Mouse (Mus musculus) layer of hippocampus, adult 18-20 months (tissue): ENCODE results near the gene Rnf43. TPM values are rescaled to one million over a fixed set of nuclear protein-coding genes. Genes with fewer than 3 reads are reported as not detected.

Experiments
- DNase-seq, 2 experiments: peaks; one replicate each; pipeline ENCODE4 v3.0.0; 2022; ENCODE audit warnings: low spot score in 2 of 2
- total RNA-seq, 2 experiments: library from RNA; stranded (reverse); gene quantifications; 2 replicates each; pipeline ENCODE4 v1.2.3; 2021

Rnf43 gene
- total RNA-seq, 2 experiments from 2014 or later: 2.5 to 3.1 TPM

DNA sequence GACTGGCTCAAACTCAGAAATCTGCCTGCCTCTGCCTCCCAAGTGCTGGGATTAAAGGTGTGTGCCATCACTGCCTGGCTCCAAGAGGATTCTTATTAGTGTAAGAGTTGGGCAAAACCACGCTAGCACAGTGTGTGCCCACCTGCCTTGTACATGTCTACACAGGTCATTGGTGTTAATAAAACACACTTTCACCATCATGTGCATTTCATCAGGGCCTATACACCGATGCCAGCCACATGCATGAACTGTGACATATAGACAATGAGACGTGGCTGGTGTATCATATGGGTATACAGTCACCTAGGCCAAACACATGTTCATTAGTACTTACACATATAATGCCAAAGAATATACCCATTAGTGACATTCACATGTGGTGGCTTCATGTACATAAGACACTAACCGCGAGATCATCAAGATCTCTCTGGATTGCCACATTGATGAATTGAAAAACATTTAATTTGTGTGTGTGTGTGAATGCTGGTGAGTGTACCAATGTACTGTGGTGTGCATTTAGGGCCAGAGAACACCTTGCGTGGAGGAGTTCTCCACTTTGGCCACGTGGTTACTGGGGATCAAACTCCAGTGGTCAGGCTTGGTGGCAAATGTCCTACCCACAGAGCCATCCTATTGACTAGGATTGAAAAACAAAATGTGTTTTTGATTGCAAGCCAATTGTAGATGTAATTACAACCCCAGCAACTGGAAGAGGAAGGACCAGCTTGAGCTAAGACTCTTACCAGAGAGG is 95.8 kb downstream of the Rnf43 start:
- no peak for DNase-seq

DNA sequence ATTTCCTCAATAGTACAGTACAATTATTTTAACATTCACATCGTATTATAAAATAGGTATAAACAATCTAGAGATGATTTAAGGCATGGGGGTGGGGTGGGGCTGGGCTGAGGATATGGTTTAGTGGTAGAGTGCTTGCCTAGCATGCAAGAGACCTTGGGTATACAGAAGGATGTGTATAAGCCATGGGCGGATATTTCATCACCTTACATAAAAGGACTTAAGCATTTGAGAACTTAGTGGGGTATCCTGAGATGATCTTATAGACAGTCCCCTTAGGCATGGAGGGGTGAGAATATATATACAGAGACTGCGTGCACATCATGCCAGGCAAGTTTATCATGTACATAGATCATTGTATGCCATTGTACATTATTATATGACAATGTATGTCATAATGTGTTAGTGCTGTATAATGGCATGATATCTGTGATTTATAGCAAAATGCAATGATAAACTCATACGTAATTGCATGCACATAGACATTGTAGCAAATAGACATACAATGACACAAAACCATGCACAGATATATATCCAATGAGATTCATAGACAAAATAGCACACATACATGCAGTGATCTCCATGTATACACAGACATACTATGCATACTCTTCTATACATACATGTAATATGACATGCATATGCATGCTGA is 96.6 kb downstream of the Rnf43 start:
- DNase-seq: no peak

DNA sequence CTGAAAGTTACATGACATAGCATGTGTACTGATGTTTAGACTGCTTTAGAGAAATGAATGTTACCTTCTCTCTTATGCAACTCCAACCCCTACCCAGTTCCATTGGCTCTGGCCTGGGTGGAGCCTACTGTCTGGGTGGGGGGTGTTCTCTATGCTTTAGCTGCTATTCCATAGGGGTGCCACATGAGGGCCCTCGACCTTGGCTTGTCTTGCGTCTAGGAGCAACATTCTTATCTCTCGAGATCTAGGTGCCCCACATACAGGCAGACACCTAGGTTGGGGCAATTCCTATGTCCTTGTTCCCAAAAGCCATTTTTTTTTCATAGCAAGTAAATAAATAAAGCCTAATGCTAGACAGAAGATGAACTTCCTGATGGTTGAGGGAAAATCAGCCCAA is 97.1 kb downstream of the Rnf43 start:
- DNase-seq: peak in 1 of 2 experiments; percentile 60

DNA sequence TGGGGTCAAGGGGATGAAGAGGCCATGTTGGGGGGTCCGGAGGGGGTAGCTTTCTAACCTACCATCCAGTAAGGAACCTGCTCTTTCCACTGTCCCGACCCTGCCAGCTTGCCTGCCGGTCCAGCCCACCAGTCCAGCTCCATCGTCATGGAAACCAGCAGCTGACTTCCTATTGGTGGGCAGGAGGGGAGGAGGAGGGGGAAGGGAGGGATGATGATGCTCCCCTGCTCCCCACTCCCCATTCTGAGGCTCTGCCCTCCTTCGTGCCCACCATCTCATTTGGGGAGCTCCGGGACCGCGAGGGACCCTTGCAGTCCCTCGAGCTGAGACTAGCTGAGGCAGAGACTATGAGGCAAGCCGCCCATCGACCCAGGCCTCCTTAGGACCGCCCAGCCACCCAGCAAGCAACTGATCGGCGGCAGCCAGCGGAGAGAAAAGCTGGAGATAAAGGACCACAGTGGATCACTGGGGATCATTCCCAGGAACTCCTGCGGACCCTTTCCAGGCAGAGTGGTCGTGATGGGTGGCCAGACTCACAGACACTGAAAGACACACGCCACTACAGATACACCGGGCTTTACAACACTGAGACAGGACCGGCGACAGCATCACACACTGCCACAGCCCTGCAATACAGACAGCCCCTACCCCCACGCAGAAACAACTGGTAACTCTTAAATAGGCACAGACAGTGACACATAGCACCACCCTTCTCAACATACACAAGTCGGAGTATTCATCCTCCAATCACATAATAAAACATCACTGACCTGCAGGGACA is 98.0 kb downstream of the Rnf43 start, which contains the start of gene Tspoap1:
Gene Tspoap1 (plus strand): TSS at position 241 of the 781 bp plus-strand sequence.
- DNase-seq: peak; percentile 81 to 83

DNA sequence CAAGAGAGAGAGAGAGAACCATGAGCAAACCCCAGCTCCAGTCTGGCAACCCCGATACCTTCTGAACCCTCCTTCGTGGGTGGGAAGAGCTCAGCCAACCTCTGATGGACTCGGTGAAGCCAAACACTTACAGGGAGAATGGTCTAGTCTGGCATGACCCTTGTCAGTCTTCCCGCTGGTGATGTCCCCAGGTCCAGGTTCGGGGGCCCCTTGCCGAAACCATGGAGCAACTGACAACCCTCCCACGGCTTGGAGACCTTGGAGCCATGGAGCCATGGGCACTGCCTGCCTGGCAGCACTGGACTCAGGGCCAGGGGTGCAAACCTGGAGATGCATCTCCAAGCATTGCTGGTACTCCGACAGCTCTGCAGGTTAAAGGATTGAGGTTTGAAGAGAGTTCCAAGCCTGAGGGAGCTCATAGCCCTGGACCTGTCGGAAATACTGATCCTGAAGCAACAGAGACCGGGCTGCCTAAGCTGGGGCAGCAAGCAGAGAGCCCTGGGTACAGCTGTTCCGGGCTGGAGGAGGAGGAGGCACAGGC is 98.7 kb downstream of the Rnf43 start:
- no peak for DNase-seq

DNA sequence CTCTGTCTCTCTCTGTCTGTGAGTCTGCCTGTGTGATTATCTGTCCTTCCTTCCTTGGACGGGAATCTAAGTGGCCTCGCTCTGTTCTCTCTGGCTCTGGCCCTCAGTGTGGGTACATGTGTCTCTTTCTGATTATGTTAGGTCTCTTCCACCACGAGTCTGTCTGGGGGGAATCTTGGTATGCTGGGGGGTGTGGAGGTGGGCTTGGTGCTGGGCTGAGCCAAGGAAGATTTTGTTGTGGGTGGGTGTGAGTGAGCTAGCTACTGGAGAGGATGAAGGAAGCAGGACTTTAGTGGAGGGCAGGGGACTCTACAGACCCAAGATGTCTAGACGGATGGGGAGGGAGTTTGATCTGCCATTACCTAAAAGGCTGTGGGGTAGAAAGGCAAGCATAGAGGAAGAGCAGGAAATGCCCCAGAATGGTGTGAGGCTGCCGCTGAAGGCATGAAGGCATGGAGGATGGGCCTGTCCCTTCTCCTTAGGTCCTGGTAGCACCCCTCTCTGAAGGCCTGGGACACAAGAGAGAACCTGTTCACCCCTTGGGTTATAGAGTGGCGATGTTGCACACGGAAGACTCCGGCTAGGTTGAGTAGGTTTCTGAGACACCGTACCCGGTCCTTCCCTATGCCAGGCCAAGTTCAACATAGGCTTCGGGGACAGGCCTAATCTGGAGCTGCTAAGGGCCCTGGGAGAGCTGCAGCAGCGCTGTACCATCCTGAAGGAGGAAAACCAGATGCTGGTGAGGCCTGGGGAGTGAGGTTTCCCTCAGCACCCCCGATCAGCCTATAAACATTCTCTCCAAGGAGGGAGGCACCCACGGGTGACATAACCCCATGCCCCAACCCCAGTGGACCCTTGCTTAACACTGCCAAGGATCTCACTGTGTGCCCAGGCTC is 99.5 kb downstream of the Rnf43 start:
- DNase-seq: peak in 1 of 2 experiments; percentile 25

DNA sequence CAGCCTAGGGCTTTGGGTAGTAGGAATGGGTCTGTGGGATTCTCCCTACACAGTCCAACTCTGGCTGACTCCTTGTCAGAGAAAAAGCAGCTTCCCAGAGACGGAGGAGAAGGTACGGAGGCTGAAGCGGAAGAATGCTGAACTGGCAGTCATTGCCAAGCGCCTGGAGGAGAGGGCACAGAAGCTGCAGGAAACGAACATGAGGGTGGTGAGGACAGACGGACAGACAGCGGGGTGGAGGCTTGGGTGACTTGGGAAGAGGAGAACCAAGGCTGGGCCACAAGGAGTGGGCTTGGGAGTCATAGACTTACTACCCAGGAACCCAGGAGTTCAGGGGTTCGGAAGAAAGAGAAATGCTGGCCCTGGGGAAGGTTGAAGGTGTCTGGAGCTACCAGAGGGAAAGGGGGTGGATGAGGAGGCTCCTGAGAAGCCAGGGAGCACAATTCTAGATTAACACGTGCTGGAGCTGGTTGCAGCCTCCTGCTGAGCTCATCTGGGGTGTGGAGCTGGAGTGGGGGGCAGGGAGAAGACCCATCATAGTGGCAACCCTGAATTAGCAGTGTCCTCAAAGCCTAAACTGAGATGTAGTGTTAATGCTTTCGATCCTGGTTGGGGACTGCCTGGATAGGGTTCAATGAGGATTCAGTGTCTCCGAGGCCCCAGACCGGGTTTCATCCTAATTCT is 100.3 kb downstream of the Rnf43 start:
- peak in 1 of 2 experiments; percentile 26 for DNase-seq

DNA sequence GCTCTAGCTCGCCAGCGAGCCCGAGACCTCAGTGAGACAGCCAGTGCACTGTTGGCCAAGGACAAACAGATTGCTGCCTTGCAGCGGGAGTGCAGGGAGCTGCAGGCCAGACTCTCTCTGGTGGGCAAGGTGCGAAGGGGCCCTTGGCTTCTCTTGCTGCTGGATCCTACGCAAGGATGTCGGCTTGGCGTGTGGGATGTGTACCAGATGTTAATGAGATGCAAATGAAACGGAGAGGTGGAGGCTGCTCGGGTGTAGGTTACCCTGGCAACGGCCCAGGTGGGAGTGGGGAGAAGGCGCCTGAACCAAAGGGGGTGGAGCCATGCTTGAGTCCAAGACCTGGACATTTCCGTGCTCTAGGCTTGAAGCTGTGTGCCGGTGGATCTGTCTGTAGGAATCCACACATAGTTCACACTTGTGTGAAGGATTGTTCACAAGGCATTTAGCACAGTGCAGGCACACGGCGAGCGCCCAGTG is 101.0 kb downstream of the Rnf43 start:
- peak; percentile 50 to 60 for DNase-seq

DNA sequence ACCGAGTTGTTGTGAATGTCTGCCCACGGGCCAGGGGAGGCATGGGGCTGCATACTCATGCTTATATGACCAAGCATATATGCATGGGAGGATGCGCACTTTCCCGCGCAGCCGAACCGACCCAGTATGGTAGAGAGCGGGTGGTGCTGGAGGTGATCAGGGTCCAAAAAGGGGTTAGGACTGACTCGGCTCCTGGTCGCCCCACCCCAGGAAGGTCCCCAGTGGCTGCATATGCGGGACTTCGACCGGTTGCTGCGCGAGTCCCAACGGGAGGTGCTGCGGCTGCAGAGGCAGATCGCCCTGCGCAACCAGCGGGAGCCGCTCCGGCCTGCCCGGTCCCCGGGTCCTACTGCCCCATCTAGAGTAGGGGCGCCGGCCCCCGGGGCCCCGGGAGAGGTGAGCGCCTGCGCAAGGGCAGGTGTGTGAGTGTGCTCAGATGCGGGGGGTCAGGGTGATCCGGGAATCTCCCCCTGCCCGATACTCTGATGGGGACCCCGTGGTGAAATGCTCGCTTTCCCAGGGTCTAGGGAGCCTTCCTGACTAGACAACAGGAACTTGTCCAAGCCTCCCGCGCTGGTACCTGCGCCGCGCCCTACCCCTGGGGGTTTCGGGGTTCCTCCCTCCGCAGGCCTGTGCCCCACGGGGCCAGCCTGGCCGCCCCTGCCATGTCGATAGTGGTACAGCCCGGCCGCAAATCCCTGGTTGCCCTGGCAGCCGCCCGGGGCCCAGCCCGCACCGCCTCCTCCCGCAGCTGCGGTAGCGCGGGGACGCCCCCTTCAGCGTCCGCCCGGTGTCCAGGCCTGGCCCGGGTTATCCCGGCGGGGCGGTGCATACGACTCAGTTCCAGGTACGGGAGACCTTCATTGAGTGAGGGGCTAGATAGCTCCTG is 101.7 kb downstream of the Rnf43 start:
- peak; percentile 51 for DNase-seq

DNA sequence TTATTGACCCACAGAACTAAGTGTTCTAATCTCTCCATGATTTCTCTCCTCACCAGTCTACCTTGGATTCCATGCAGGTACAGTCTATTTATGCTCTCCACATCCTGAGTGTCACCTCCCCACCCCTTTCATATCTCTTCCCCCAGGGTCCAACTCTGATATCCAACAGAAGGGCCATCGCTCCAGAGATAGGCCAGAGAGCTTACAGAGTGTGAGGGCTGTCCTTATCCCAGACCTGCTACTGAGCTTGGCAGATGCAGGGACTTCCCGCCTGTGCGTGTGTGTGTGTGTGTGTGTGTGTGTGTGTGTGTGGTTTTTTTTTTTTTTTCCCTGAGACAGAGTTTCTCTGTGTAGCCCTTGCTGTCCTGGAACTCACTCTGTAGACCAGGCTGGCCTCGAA is 106.2 kb downstream of the Rnf43 start:
- no peak for DNase-seq

DNA sequence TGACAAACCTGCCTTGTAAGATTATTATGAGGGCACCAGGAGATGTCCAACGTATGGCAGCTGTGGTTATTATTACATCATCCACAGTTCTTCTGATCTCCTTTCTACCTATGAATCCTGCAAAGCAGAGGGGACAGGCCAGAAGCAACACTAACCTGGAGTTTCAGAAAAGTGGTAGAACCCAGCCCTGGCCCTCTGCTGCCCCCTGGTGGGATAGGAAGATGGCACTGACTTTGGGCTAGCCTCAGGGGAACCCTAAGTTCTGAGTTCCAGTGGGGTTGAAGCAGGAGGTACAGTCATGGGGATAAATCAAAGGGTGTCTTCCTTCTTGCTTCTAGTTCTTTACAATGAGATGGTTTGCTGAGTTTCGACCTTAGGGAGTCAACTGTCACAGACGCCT is 108.5 kb downstream of the Rnf43 start:
- peak; percentile 42 to 73 for DNase-seq

DNA sequence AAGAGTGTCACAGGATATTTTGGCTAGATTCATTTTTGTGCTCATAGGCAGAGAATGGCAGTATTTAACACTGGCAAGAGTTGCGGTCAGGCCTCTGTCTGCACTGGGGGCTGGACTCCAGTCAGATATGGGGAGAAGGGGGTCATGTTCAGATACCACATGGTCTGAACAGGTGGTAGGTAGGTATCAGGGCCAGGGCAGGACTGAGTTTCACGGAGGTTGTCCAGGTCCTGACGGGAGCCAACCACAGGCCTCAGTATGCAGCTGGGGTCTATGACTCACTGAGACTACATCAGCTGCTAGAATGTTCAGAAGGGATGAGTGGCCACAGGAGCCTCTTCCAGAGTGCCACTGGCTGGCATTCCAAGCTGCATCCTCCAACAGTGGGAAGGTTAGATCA is 109.8 kb downstream of the Rnf43 start:
- no peak for DNase-seq

DNA sequence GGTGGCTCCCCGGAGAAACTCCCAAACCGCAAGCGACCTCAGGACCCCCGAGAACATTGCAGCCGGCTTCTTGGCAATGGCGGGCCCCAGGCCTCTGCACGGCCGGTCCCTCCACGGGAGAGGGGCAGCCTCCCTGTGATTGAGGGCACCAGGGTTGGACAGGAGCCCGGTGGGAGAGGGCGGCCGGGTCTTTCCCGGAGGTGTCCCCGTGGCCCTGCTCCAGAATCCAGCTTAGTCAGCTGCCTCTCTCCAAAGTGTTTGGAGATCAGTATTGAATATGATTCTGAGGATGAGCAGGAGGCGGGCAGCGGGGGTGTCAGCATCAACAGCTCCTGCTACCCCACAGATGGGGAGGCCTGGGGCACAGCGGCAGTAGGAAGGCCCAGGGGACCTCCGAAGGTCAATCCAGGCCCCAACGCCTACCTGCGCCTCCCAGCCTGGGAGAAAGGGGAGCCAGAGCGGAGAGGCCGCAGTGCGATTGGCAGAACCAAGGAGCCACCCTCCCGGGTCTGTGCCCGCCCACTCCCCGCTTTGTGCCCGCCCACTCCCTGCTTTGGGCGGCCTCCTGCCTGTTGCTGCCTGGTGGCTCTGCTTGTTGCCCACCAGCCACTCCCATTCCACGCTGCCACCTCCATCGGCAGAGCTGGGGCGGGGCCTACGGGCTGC is 115.7 kb downstream of the Rnf43 start:
- peak; percentile 72 to 76 for DNase-seq

DNA sequence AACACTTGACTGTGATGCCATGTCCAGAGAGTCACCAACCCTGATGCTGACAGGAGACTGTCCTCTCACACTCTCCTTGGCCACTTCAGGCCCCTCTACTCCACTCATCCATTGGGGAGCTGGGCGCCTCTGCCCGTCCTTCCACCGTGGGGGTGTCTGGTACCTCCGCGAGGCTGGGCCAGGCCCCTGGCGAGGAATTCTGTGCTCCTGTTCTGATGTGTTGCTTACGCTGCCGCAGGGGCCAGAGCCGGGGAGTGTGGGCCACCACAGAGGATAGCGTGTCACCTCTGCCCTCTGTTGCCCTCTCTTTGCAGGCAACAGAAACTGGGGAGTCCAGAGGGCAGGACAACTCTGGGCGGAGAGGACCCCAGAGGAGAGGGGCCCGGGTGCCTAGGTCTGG is 116.4 kb downstream of the Rnf43 start:
- DNase-seq: no peak

DNA sequence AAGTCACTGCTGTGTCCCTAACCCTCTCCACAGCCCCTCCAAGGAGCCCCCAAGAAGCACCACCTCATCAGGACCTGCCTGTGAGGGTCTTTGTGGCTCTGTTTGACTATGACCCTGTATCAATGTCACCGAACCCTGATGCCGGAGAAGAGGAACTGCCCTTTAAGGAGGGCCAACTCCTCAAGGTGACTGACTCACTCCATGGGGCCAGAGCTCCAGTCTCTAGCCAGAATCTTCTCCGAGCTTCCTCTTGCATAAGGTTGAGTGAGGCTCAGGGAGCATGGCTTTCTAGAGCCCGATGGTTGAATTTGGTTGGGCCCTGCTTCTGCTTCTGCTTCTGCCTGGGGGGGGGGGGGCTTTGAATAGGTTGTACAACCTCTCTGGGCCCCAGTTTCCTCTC is 116.9 kb downstream of the Rnf43 start:
- no peak for DNase-seq

DNA sequence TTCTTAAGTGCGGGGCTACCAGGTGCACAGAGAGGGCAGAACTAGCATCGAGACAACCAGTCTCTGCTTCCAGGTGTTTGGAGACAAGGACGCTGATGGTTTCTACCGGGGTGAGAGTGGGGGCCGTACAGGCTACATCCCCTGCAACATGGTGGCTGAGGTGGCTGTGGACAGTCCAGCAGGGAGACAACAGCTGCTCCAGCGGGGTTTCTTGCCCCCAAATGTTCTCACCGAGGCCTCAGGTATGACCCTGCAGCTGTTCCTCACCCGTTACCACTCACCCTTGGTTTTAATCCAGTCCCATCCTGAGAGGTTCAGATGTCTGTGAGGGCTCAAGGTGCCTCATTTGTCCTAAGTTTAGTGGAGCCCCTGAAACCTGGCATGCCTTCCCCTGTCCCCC is 117.6 kb downstream of the Rnf43 start:
- no peak for DNase-seq
